Mouse (Mus musculus) activated CD4-positive, CD25-positive, alpha-beta regulatory T cell, adult 9 weeks (primary cell): ENCODE data around the gene Ppy. TPM values are rescaled to one million over a fixed set of nuclear protein-coding genes. Genes with fewer than 3 reads are reported as not detected.

Experiments used
- polyA plus RNA-seq: library from polyadenylated mRNA; unstranded; fragments of 100-300 nt; shearing (Covaris generic); gene quantifications from one replicate; pipeline ENCODE4 v1.2.1, GENCODE M21; 2017

Gene Ppy
- not detected for polyA plus RNA-seq

DNA sequence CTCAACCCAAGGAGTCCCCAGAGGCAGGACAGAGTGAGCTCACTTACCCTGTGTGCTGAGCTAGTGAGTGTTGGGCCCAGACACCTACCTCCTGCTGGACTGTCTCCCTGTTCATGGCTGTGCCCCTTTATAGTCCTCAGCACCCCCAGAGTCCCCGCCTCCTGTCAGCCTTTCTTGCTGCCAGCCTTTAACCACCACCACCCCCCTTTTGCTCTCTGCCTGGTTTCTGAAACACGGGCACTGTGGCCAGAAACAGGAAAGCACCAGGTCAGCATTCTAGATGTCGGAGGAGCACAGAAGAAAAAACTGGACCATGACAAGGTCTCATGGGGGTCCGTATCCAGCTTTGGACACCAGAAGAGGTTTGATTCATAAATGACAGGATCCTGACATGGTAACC, at the start of gene Ppy:
Gene Ppy, minus strand, starts transcription at position 101 of the 400 bp plus-strand sequence.

GRCm38 (mm10) chr11:102145471-102146001, 44.4 kb upstream of the Ppy start, which contains the start of gene Nags:
Gene Nags, plus strand, starts transcription at chr11:102145513.

DNA sequence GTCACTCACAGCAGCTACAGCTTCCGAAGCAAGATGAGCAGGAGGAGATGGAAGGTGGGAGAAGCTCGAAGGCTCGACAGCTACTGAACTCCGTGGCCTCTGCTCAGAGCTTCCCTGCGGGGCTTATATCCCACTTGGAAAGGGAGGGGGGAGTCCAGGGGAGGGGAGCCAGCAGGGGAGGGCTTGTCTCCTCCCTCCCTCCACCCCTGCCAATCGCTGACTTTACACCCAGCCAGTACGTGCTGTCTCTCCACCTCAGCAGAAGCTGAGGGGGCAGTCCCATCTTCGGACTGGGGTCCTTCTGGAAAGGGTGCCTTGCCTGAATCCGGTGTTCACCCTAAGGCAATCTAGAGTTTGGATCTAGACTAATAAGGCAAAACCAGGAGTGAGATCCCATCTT, 6.6 kb upstream of the Ppy start, which contains the start of gene Pyy:
Gene Pyy, minus strand, starts transcription at position 101 of the 400 bp plus-strand sequence.

DNA sequence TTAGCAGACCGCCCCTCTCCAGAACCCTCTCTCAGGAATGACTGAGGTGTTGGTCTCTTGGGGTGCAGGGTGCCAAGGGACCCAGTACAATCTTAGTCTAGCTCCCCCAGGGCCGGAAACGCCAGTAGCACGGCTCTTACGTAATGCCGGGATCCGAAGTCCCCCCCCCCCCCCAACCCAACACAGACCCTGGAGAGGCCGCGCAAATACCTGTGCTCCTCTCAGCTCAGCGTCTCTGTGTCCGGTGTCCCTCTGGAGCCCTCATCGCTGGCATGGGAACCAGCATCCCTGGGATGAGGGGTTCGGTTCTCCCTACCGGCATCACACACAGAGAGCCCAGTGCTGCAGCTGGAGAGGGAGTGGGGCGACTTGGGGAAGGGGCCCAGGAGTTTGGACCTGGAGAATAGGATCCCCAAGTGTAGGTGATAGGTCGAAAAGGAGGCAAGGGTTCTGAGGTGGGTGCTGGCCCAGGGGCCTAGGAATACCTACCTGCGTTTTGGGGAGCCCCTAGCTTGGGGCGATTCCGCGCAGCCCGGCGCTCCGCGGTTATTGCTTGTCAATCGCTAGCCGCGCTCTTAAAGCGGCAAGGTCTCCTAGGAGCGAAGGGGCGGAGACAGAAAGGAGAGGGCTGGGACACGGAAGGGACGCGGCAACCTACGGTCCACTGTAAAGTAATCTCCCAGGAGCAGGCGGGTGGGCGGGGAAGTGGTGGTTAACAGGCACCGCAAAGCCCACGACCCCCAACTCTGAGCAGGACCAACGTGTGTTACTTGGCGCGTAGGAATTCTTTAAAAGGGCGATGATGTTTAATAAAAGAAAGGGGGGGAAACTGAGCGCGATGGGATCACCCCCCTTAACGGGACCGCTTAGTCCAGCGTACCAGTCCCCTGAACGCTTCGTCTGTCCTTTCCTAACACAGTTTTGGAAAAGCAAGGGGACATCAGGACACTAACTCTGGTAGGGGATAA, 12.9 kb downstream of the Ppy start, which contains the start of gene Mpp2:
Gene Mpp2, minus strand, starts transcription at position 585 of the 968 bp plus-strand sequence.

Other genes with a start within 250 kb of the Ppy start
- gene Meox1, start 206.9 kb downstream of the Ppy start, polyA plus RNA-seq, result not detected
- not detected for gene Sost, start 134.3 kb downstream of the Ppy start, polyA plus RNA-seq
- not detected for gene Cfap97d1, start 117.0 kb downstream of the Ppy start, polyA plus RNA-seq
- gene Dusp3, start 114.3 kb downstream of the Ppy start, polyA plus RNA-seq, result 0.29 TPM
- not detected for gene Mpp3, start 72.9 kb downstream of the Ppy start, polyA plus RNA-seq
- gene Cd300lg, start 59.8 kb downstream of the Ppy start, polyA plus RNA-seq, result 0.11 TPM
- gene Mpp2, start 12.8 kb downstream of the Ppy start, polyA plus RNA-seq, result 5.7 TPM
- gene Pyy, start 6.5 kb upstream of the Ppy start, polyA plus RNA-seq, result not detected
- not detected for gene Nags, start 44.2 kb upstream of the Ppy start, polyA plus RNA-seq
- gene Tmem101, start 55.1 kb upstream of the Ppy start, polyA plus RNA-seq, result 17.7 TPM
- gene Lsm12, start 84.0 kb upstream of the Ppy start, polyA plus RNA-seq, result 56.1 TPM
- gene G6pc3, start 88.3 kb upstream of the Ppy start, polyA plus RNA-seq, result 41.3 TPM
- 16.7 TPM for gene Hdac5, start 128.8 kb upstream of the Ppy start, polyA plus RNA-seq
- 1.3 TPM for gene BC030867, start 147.6 kb upstream of the Ppy start, polyA plus RNA-seq
- not detected for gene Asb16, start 167.4 kb upstream of the Ppy start, polyA plus RNA-seq
- 66.9 TPM for gene Tmub2, start 183.6 kb upstream of the Ppy start, polyA plus RNA-seq
- 8.3 TPM for gene Atxn7l3, start 195.3 kb upstream of the Ppy start, polyA plus RNA-seq
- gene Ubtf, start 218.4 kb upstream of the Ppy start, polyA plus RNA-seq, result 102 TPM